Mouse (Mus musculus): ENCODE measurements around the gene Cers1. TPM values are rescaled to one million over a fixed set of nuclear protein-coding genes. Genes with fewer than 3 reads are reported as not detected.

The Cers1 gene
- total RNA-seq, 2 experiments from 2014 or later = 0.43 to 0.56 TPM

DNA sequence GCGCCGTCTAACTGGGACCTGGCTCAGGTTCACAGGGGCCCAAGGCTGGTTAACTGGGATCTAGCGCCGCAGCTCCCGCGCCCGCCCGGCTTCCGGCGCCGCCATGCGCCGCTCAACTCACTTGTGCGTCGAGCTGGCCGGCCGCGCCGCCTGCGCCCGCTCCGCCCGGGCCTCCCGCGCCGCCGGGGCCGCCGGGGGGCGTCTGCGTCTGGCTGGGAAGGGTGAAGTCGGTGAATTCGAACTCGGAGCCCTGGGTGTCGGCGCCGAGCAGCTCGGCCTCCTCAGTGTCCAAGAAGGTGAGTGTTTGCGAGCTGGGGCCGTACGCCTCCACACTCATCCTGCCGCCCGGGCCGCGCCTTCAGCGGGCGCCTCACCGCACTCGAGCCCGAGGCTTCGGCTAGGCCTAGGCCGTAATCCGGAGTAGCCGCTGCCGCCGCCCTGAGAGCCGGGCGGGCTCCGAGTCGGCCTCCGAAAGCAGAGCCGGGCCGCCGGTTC, 37.1 kb downstream of the Cers1 start:
- peak; percentile 71 for DNase-seq

DNA sequence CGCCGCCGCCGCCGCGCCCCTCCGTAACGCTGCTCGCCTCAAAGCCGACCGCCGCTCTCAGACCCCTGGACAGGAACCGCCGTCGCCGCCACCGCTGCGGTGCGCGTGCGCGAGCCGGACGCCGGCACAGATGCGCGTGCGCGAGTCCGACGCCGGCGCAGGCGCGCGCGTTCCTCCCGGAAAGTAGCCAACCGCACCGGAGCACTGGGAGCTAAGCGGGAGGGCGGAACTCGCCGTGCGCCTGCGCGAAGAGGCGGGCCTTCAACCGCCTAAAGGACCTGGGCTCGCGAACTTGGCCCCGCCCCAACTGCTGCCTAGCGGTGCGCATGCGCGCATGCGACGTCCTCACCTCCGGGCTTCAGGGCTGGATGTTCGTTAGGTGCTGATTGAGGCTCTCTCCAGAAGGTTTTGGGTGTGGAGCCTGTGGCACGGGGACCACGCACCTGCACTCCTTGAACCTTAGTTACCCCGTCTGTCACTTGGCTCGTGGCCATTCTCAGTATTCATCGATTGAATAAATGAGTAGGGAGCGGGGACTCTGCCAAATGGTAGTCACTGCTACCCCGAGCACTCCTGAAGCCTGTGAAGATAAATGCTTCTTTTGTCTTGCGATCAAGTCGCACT, 37.7 kb downstream of the Cers1 start, which contains the start of gene Upf1:
Upf1 (minus strand) TSS at position 85 of the 624 bp plus-strand sequence.
- DNase-seq = peak; percentile 100

DNA sequence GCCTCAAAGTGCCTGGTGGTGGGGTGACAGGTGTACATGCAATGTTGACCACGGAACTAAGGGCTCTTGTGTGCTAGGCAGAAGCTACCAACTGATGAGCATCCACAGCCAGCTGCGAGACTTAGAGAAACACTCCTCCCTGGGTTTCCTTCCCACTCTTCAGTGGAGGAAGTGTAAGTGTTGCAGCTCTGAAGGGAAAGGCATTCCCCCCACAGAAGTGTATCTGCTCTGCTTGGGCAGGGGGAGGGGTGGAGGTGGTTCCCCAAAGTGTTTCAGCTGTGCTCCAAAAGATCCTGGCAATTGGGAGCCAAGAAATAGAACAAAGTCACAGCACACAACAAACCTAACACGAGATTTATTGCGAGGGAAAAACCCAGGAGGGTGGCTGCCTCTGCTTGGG, 38.4 kb downstream of the Cers1 start:
- no peak for DNase-seq

DNA sequence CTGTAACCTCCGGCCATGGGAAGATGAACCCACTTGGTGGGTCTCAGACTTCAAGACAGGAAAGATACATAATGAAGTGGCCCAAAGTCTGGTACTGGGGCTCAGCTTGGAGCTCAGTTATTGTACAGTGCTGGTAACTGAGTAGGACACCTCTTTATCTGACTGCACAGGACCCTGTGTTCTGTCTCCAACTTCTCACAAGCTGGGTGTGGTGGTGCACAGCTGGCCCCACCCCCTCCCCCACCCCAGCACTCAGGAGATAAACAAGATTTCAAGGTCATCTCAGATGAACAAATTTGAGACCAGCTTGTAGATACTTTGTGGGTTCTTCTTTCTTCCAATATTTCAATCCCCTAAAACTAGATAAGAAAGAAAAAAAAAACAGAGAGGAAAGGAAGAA, 40.5 kb downstream of the Cers1 start:
- no peak for DNase-seq

DNA sequence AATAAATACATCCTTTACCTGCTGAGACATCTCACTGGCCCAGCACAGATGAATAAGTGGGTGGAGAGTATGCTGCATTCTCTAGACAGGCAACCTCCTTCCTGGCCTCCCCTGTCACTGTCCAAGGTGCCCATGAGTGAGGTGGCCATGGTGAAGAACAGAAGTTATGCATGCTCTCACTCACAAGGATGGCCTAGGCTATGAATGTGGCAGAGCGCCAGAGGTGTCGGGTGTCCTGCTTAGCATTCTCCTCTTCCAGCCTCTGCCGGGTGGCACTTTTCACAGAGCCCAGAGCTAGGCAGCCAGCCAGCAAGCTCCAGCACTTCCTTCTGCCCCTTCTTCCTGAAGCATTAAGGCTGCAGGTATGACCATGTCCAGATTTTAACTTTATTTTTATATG, 43.8 kb downstream of the Cers1 start:
- peak; percentile 77 for DNase-seq

DNA sequence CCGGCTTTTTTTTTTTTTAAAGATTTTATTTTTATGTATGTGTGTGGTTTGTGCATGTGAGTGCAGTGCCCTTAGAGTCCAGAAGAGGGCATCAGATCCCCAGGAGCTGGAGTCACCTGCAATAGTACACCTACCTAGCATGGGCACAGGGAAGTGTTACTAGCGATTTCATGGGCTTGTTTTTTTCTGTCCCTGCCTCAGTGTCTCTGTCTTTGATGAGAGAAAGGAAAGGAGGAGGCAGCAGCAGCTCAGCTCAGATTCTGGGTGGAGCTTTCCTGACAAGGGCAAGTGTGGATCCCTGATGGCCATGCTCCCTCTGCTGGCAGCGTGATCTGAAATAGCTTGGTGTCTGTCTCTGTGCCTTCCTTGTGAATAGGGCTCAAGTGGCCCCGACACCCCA, 45.2 kb downstream of the Cers1 start:
- DNase-seq = no peak

DNA sequence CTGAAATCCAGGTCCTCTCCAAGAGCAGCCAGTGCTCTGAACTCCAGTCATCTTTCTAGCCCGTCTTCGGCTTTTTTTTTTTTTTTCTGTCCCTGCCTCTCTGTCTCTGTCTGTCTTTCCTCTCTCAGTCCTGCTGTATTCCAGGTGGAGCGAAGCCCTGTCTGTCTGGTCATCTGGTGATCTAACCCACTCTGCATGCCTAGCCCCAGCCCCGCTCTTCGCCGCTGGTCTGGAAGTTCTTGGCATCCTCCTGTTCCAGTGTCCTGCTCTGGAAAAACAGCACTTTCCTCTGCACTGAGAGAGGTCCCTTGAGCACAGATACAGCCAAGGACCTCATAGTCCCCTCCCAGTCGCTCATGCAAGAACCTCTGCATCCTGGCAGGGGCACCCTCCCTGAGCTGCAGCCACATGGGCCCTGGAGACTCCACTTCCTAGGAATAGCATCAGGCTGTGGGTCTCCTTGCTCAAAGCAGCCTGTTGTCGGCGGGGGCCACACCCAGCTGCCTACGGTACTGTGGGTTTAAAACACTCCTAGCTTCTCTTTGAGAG, 46.0 kb downstream of the Cers1 start:
- DNase-seq = no peak

DNA sequence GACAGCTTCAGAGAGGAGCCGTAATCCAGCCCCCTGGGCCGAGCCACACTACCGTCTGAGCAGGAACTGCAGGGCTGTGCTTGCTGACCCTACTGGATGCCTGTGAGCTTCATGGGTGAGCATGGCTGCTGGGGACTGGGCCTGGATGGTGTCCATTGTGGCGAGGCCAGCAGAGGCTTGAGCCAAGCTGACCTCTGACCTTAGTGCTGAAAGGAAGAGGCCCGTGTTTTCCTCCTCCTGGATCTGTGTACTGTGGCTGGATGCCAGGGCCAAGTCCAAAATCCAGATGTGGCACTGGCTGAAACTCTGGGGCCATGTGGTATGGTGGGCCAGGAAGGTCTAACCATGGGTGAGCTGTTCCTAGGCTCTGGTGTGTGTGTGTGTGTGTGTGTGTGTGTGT, 48.5 kb downstream of the Cers1 start:
- DNase-seq = peak; percentile 44

DNA sequence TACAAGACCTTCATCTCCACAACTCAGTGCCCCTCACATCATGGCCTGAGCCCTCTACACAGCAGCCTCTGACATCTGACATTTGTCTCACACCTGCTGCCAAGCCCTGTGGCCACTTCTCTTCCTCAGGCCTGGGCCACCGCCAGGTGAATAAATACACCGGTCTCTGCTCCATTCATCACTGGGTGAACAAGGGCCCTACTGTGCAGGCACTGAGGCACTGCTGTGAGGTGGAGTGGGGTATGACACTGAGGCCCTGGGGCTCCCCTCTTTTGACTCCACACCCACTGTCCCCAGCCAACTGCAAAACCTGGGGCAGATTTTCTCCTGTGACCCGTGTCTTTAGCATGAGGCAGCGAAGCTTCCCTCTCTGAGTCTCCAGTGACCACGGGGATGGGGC, 51.0 kb downstream of the Cers1 start:
- DNase-seq = no peak

DNA sequence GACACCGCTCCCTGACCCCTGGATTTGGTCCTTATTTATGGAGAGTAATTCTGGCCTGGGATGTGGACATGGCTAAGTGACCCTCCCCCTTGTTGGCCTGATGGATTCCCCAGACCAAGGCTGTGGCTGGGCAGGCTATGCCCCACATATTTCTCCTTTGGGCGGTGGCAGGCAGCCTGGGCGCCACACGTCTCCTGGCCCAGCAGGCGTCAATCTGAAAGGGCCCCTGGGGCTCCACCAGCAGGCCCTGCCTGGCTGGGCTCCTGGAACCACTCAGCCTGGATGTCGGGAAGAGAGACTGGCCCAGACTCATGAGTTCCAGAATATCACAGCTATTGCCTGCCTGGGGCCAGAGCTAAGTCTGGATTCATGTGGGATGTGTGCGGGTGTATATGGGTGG, 54.9 kb downstream of the Cers1 start:
- DNase-seq = no peak

DNA sequence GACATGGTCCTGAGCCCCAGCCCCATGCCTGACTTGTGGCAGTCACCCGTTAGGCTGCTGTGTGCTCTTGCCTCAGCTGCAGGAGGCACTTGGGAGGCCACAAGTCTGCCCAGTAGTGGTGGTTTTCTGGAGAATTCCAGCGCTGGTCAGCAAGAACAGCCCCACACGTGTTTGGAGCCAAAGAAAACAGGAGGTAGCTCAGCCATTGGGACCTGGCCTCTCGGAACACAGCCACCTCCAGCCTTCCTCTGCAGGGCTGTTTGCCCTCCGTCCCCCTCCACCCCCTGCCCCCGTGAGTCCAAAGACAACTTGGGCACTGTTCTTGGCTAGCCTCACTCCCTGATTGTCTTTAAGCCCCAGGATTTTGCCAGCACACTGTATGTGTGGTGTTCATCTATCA, 56.4 kb downstream of the Cers1 start:
- no peak for DNase-seq

DNA sequence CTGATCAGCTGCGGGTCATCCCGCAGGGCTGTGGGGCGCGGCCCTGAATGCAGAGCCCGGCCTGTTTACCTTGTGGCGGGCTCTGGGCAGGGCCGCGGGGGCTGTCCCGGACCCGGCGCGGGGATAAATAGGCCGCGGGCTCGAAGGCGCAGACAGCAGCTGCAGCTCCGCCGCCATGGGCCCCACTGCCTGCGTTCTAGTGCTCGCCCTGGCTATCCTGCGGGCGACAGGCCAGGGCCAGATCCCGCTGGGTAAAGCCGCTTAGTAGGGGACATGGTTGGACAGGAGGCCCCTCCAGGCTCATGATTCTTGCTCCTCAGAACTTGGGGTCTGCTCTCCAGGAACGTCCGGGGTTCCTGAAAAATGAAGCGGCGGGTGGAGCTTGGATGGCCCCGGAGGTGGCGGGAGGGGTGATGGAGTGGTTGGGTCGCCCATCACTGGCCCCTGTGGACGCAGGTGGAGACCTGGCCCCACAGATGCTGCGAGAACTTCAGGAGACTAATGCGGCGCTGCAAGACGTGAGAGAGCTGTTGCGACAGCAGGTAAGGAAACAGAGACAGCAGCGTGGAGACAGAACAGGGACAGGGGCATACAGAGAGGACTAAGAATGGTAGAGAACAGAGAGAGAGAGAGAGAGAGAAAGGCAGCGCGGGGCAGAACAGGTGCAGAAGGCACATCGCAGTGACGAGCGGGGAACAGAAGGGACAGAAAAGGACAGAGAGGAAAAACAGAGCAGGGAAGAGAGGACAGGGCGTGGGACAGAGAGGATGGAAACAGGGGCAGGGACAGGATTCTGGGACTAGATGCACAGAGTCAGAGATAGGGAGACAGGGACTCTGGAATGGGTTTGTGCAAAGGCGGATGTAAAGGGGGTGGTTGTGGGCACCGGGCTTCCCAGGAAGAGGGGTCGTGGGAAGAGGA, 58.1 kb downstream of the Cers1 start, which contains the start of gene Comp:
Comp (plus strand) TSS at position 162 of the 921 bp plus-strand sequence.
- no peak for DNase-seq

DNA sequence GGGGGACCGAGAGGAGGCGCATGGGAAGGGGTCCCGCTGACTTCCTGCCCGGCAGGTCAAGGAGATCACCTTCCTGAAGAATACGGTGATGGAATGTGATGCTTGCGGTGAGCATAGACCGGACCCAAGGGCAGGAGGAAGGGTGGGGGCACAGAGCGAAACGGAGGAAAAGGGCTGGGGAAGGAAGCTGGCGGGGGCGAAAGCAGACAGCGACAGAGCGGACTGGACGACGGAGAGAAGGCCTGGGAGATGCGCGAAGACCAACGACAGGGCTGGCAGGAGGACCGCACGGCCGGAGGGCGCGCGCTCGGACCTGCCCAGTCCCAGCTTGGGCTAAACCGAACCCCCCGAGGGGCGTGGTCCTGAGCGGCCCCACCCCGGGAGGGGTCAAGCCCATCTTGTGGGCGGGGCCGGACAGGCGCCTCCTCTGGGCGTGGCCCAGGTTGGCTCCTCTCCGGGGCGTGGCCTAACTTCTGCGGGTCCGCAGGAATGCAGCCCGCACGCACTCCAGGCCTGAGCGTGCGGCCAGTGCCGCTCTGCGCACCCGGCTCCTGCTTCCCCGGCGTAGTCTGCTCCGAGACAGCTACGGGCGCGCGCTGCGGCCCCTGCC, 58.8 kb downstream of the Cers1 start:
- peak; percentile 79 for DNase-seq

DNA sequence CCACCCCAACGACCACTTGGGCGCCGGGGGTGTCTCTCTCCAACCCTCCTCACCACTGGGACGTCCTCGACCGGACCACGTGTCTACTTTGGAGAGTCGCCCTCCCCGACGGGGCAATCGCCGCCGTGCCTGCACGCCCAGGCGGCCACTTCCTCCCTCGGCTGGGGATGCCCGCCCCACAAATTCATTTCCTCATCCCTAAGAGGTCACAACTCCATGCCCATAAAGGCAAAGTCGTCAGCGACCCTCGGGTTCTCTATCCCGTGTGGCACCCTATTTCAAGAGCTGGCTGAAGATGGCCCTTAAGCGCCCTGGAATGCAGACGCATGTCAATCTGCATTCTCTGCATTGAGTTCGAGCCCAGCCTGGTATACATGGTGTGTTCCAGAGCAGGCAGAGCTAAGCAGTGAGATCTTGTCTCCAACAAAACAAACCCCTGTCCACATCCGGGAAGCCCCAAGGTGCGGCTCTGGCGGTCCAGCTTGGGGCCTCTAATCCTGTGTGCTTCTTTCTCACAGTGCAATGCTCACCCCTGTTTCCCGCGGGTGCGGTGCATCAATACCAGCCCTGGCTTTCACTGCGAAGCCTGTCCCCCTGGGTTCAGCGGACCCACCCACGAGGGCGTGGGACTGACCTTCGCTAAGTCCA, 59.8 kb downstream of the Cers1 start:
- no peak for DNase-seq

DNA sequence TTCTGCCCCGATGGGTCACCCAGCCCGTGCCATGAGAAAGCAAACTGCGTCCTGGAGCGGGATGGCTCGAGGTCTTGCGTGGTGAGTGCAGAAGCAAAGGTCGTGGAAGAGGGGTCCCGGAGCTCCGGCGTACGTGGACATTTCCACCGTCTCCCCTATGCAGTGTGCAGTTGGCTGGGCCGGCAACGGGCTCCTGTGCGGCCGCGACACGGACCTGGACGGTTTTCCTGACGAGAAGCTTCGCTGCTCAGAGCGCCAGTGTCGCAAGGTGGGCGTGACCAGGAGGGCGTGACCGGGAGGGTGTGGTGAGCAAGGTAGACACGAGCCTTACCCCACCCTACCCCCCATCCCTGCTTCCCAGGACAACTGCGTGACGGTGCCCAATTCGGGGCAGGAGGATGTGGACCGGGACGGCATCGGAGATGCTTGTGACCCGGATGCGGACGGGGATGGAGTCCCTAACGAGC, 60.7 kb downstream of the Cers1 start:
- DNase-seq = no peak

DNA sequence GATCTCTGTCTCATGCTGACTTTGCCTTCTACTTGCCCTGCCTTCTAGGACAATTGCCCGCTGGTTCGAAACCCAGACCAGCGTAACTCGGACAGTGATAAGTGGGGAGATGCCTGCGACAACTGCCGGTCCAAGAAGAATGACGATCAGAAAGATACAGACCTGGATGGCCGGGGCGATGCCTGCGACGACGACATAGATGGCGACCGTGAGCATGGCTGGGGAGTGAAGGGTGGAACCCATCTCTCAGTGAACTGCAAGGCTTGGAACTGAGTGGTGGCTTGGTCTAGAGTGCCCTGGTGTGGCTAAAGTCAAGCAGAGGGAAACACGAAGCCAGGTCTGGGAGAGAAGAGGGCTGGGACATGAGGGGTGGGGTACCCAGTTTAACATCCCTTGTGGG, 61.5 kb downstream of the Cers1 start:
- no peak for DNase-seq

DNA sequence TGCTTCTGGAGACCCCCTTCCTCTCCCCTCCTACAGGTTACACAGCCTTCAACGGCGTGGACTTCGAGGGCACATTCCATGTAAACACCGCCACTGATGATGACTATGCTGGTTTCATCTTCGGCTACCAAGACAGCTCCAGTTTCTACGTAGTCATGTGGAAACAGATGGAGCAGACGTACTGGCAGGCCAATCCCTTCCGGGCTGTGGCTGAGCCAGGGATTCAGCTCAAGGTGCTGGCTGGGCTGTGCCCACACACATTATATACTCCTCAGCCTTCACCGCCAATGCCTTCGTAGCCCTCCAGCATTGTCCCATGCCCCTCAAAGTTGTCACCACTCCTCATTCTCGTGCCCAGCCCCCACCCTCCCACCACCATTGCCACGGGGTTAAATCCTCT, 64.5 kb downstream of the Cers1 start:
- DNase-seq = no peak

Other genes starting within 250 kb of the Cers1 start
- 1 to 10 TPM in 1 of 2 experiments, under 1 TPM in 1; 0.95 to 1.0 TPM for gene Tm6sf2, start 242.9 kb upstream of the Cers1 start, total RNA-seq (2021)
- gene Hapln4, start 232.3 kb upstream of the Cers1 start, total RNA-seq (2021) = not detected
- gene Ncan, start 194.9 kb upstream of the Cers1 start, total RNA-seq (2021) = 1 to 10 TPM in 1 of 2 experiments, under 1 TPM in 1; 0.81 to 1.2 TPM
- 10 to 100 TPM; 14.8 to 17.1 TPM for gene Nr2c2ap, start 184.4 kb upstream of the Cers1 start, total RNA-seq (2021)
- 10 to 100 TPM; 25.4 to 25.8 TPM for gene Rfxank, start 176.6 kb upstream of the Cers1 start, total RNA-seq (2021)
- 10 to 100 TPM; 28.0 to 29.1 TPM for gene Borcs8, start 176.3 kb upstream of the Cers1 start, total RNA-seq (2021)
- under 1 TPM; 0.20 to 0.21 TPM for gene Mef2b, start 176.1 kb upstream of the Cers1 start, total RNA-seq (2021)
- 100 to 1,000 TPM; 100 to 110 TPM for gene Tmem161a, start 143.4 kb upstream of the Cers1 start, total RNA-seq (2021)
- gene Slc25a42, start 103.5 kb upstream of the Cers1 start, total RNA-seq (2021) = 10 to 100 TPM; 25.9 to 28.0 TPM
- gene Sugp2, start 81.5 kb upstream of the Cers1 start, total RNA-seq (2021) = 10 to 100 TPM; 52.2 to 55.4 TPM
- gene Armc6, start 81.3 kb upstream of the Cers1 start, total RNA-seq (2021) = 10 to 100 TPM; 10.2 to 10.6 TPM
- 10 to 100 TPM; 36.2 to 36.4 TPM for gene Homer3, start 32.9 kb upstream of the Cers1 start, total RNA-seq (2021)
- 10 to 100 TPM; 37.2 to 46.4 TPM for gene Ddx49, start 13.3 kb upstream of the Cers1 start, total RNA-seq (2021)
- 100 to 1,000 TPM; 176 to 179 TPM for gene Cope, start 13.3 kb upstream of the Cers1 start, total RNA-seq (2021)
- gene Gdf1, start 14.0 kb downstream of the Cers1 start, total RNA-seq (2021) = under 1 TPM in 1 of 2 experiments, not detected in 1; 0.60 TPM
- gene Upf1, start 37.5 kb downstream of the Cers1 start, total RNA-seq (2021) = 10 to 100 TPM; 44.1 to 45.9 TPM
- gene Comp, start 57.8 kb downstream of the Cers1 start, total RNA-seq (2021) = 1 to 10 TPM; 2.5 to 2.6 TPM
- 10 to 100 TPM; 12.8 to 15.4 TPM for gene Crtc1, start 123.8 kb downstream of the Cers1 start, total RNA-seq (2021)
- 1 to 10 TPM; 8.2 to 9.2 TPM for gene Klhl26, start 161.2 kb downstream of the Cers1 start, total RNA-seq (2021)
- not detected for gene Tmem59l, start 171.6 kb downstream of the Cers1 start, total RNA-seq (2021)
- under 1 TPM in 1 of 2 experiments, not detected in 1; 0.55 TPM for gene Crlf1, start 177.4 kb downstream of the Cers1 start, total RNA-seq (2021)
- 100 to 1,000 TPM in 1 of 2 experiments, 10 to 100 TPM in 1; 96.9 to 109 TPM for gene Rex1bd, start 191.0 kb downstream of the Cers1 start, total RNA-seq (2021)
- gene Uba52, start 195.0 kb downstream of the Cers1 start, total RNA-seq (2021) = 1,000 to 10,000 TPM; 1,698 to 1,707 TPM
- gene Fkbp8, start 211.9 kb downstream of the Cers1 start, total RNA-seq (2021) = 100 to 1,000 TPM; 204 to 207 TPM
- gene Kxd1, start 212.2 kb downstream of the Cers1 start, total RNA-seq (2021) = 10 to 100 TPM; 67.5 to 76.9 TPM
- gene Ell, start 223.7 kb downstream of the Cers1 start, total RNA-seq (2021) = 10 to 100 TPM; 16.7 to 17.6 TPM

All from heart, postnatal 4 days (tissue).